Mouse (Mus musculus): ENCODE measurements around the gene Gpr3.

Gene Gpr3

GRCm38 (mm10) chr4:133211751-133212561, at the start of gene Gpr3, which contains the start of gene Cd164l2:
TSS of gene Gpr3 (minus strand) at chr4:133212536.
TSS of gene Cd164l2 (plus strand) at chr4:133212131.
- no peak for DNase-seq (ENCODE audit: low read depth, low spot score)

GRCm38 (mm10) chr4:133261641-133262374, 49.5 kb upstream of the Gpr3 start:
- DNase-seq (ENCODE audit: low read depth, low spot score) = no peak

- no peak for DNase-seq (ENCODE audit: low read depth, low spot score)
Observed at GRCm38 (mm10) chr4:133257798-133258408, 45.6 kb upstream of the Gpr3 start.

GRCm38 (mm10) chr4:133257230-133257629, 44.9 kb upstream of the Gpr3 start:
- DNase-seq (ENCODE audit: low read depth, low spot score) = no peak

GRCm38 (mm10) chr4:133256820-133257219, 44.5 kb upstream of the Gpr3 start:
- no peak for DNase-seq (ENCODE audit: low read depth, low spot score)

- no peak for DNase-seq (ENCODE audit: low read depth, low spot score)
Observed at GRCm38 (mm10) chr4:133255392-133255791, 43.1 kb upstream of the Gpr3 start.

GRCm38 (mm10) chr4:133253412-133253811, 41.1 kb upstream of the Gpr3 start:
- no peak for DNase-seq (ENCODE audit: low read depth, low spot score)

- no peak for DNase-seq (ENCODE audit: low read depth, low spot score)
Observed at GRCm38 (mm10) chr4:133252089-133252488, 39.8 kb upstream of the Gpr3 start.

- DNase-seq (ENCODE audit: low read depth, low spot score) = no peak
Observed at GRCm38 (mm10) chr4:133251214-133251613, 38.9 kb upstream of the Gpr3 start.

- DNase-seq (ENCODE audit: low read depth, low spot score) = peak; percentile 54
Observed at GRCm38 (mm10) chr4:133250609-133251008, 38.3 kb upstream of the Gpr3 start.

- DNase-seq (ENCODE audit: low read depth, low spot score) = no peak
Observed at GRCm38 (mm10) chr4:133247806-133248449, 35.6 kb upstream of the Gpr3 start.

- DNase-seq (ENCODE audit: low read depth, low spot score) = no peak
Observed at GRCm38 (mm10) chr4:133247072-133247471, 34.7 kb upstream of the Gpr3 start.

- no peak for DNase-seq (ENCODE audit: low read depth, low spot score)
Observed at GRCm38 (mm10) chr4:133244289-133244688, 32.0 kb upstream of the Gpr3 start.

- DNase-seq (ENCODE audit: low read depth, low spot score) = no peak
Observed at GRCm38 (mm10) chr4:133243538-133243937, 31.2 kb upstream of the Gpr3 start.

- no peak for DNase-seq (ENCODE audit: low read depth, low spot score)
Observed at GRCm38 (mm10) chr4:133242710-133243109, 30.4 kb upstream of the Gpr3 start.

- no peak for DNase-seq (ENCODE audit: low read depth, low spot score)
Observed at GRCm38 (mm10) chr4:133241910-133242309, 29.6 kb upstream of the Gpr3 start.

- peak; percentile 72 for DNase-seq (ENCODE audit: low read depth, low spot score)
Observed at GRCm38 (mm10) chr4:133240934-133241908, 28.9 kb upstream of the Gpr3 start.

GRCm38 (mm10) chr4:133240490-133240921, 28.2 kb upstream of the Gpr3 start, which contains the start of gene Map3k6:
TSS of gene Map3k6 (plus strand) at chr4:133240818.
- DNase-seq (ENCODE audit: low read depth, low spot score) = no peak

- DNase-seq (ENCODE audit: low read depth, low spot score) = no peak
Observed at GRCm38 (mm10) chr4:133237911-133238310, 25.6 kb upstream of the Gpr3 start.

GRCm38 (mm10) chr4:133235415-133235814, 23.1 kb upstream of the Gpr3 start:
- DNase-seq (ENCODE audit: low read depth, low spot score) = no peak
